Mouse (Mus musculus) cortical plate, adult 2 months (tissue): ENCODE measurements around the gene Cdh5.

Source experiments
- CTCF ChIP-seq: fragments of 200-500 bp; IDR thresholded peaks from 2 replicates; pipeline ENCODE4 v1.5.1; 2011; ENCODE audit warnings: mild to moderate bottlenecking, control low read depth, low read length; ENCODE audit not compliant: insufficient read depth; ENCODE audit errors: extremely low read depth
- POLR2A ChIP-seq: fragments of 200-500 bp; IDR thresholded peaks from 2 replicates; pipeline ENCODE4 v1.6.1; 2011; ENCODE audit warnings: mild to moderate bottlenecking, low read length, control low read depth; ENCODE audit not compliant: insufficient read depth; ENCODE audit errors: extremely low read depth

DNA sequence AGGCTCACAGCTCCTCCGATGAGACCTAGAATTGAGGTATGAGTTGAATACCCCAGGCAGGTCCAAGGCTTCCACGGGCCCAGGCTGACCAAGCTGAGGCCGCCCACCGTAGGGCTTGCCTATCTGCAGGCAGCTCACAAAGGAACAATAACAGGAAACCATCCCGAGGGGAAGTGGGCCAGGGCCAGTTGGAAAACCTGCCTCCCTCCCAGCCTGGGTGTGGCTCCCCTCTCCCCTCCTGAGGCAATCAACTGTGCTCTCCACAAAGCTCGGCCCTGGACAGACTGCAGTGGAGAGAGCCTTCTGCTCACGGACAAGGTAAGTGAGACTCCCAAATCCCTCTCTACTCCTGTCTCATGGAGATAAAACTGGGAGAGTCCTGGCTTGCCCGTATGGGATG, at the start of gene Cdh5:
- no peak for TF ChIP-seq CTCF
- no peak for TF ChIP-seq POLR2A
